Mouse (Mus musculus) retina, adult 2 months (tissue): ENCODE measurements around the gene Cntnap1.
A peak's percentile ranks its signal among the peaks of the same experiment; 100 is the strongest.

ENCODE experiments used
- DNase-seq: peaks from one replicate; pipeline ENCODE4 v3.0.0-alpha.2; 2012; ENCODE audit warnings: low read depth, low spot score

Gene Cntnap1

DNA sequence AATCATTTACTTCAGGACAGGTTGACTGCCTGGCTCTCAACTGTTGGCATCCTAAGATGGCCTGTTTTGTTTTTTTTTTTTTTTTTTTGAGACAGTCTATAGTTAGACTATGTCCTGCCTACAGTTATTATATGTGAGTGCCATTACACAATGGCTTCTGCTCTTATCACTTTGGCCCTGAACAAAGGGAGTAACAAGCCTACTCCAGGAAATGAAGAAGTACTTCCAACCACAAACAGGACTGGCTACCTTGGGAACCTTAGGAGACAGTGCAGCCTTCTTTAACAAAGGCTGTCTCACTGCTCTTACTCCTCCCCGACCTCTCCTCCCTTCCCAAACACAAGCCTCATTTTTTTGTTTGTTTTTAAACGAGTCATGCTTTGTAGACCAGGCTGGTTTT lies 50.5 kb downstream of the Cntnap1 start:
- no peak for DNase-seq

DNA sequence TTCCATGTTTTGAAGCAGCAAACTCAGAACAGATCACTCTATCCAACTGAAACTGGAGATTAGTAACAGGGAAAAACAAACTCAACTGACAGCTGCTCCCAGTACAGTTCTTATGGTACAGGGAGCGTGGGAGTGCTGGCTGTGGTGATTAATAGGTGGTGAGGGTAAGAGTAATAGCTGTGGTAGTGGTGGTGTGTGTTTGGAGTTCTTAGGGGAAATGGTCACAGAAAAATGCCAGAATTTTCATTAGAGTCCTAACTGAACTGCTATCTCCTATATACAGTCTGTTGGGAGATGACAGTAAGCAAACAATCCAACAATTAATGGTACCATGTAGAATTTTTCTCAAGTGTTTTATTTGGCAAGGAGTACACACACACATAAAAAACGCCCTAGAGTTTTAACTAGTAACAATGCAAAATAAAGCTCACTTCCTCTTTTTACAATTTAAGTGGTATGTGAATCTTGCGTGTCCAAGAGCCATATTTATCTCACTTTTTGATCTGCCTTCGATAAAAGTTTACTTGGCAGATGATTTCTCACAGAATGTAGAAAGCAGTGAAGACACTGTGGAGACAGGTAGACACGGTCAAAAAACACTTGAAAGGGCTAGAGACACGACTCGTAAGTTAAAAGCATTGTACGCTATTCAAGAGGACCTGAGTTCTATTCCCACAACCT lies 51.1 kb downstream of the Cntnap1 start:
- no peak for DNase-seq

DNA sequence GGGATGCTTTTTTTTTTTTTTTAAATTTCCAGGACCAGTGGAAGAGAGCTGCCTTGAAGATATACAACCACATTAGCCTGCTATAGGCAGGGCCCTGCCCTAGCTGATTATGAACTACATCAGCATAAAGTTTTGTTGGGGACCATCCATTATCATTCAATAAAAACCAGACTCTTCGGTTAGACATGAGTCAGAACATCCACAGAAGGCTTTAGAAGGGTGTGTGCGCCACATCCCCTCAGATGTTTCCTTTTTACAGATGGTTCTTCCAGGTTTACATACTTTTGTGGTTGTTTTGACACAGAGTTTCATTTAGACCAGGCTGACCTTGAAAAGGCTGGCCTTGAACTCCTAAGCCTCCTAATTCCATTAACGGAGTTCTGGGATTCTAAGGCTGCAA lies 54.0 kb downstream of the Cntnap1 start:
- DNase-seq, result no peak

DNA sequence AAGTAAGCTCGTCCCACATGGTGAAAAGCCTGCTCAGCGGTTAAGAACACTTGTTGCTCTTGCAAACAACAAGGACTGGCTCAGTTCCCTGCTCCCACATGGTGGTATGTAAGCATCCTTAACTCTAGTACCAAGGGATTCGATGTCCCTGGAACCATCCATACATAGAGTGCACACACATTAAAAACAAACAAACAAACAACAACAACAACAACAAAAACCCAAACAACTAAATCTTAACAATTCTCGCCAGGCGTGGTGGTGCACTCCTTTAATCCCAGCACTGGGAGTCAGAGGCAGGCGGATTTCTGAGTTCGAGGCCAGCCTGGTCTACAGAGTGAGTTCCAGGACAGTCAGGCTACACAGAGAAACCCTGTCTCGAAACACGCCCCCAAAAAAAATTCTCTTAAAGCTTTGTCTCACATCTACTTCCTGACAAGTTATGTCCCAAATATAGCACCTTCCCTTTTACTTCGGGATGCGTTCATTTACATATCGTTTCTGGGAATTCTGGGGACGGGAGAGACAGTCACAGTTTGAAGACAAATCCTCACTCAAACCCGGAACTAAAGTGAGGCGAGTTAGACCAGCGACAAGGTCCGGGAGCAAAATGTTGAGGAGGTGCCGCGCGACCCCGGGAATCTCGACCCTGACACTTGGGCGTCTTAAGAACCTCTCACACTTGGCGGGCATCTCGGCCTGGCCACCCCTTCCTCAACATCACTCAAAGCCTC lies 55.2 kb downstream of the Cntnap1 start:
- DNase-seq, result no peak

DNA sequence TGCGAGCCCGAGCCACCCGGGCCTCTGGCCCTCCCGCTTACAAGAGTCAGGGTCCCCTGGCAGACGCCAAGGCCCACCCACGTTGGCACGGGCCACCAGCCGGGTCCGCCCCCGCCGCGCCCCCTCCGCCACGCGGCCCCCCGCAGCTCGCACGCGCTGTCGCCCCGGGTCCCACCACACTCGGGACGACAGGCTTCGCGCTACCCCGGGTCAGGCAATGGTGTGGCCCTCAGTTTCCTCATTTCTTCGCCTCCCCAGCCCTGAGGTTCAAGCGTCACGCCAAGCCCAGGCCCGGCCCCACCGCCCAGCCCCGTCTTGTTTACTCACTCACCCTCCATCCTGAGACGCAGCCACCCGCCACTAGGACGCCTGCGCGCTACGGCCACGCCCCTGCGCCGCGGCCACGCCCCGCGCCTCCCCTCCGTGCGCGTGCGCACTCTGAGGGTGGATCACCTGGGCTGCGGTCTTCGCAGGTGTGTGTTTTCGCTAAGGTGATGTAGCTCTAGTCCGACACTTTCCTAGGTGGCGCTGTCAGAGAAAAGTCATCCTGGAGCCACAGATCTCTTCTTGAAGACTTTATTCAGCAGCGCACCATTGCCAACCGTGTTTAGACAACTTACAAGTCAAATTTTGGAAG lies 55.9 kb downstream of the Cntnap1 start, which contains the start of gene Ezh1:
Ezh1 (minus strand) TSS at position 399 of the 637 bp plus-strand sequence.
- peak; percentile 76 for DNase-seq

DNA sequence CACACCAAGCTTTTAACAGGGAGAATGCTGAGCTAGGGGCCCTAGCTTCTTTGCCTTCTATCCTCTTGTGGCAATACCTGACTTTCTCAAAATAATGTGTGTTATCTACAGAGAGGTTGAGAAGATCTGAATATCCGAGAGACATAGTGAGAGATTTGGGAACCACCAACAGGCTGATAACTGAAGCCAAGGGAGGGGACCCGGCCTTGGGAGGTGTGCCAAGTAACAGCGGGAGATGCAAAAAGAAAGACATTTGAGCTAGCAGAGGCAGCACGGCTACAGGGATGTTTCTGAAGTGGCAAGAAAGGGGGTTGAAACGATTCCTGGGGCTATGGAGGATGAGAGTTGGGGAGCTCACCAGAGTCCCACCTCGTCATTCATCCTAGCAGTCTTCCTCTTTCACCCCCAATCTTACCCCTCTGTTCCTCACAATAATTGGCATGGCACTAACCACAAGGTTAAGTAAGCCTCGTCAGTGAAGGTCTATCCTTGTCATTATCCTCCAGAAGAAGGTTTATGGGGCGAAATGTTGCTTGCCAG lies 59.1 kb downstream of the Cntnap1 start:
- DNase-seq, result no peak

DNA sequence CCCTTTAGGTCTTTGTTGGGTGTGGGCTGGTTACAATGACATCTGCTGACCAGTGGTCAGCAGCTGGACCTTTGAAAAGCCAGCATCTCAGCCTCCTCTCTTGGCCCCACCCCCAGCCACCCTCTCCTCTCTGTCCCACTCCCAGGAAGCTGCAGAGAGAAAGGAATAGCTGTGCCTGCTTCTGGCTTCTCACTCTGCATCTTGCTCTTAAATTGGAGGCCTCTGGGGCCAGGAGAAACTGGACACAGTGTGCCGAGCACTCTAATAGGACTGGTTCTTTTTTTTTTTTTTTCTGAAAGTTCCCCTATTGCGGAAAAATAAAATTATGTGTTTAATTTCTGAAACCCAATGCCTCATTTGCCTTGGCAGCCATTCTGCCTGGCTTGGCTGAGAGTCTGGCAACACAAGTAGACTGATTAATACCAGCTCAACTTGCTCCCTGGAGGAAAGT lies 59.8 kb downstream of the Cntnap1 start:
- DNase-seq, result no peak

DNA sequence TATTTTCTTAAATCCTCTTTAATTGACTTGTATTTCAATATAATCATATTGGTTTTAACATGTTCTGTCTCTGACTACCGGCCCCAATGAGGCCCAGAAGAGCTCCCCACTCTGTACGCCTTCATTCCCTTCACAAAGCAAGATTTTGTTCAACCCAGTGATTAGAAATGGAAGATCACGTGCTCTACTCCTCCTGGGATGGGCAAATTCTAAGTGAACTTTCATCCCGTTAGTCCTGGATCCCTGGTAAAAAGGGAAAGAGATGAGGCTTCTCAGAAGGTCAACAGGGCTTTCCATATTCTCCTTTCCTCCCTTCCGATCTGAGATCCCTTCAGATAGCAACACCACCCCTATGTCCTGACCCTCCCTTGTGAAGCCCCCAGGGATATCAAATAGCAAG lies 60.2 kb downstream of the Cntnap1 start:
- no peak for DNase-seq

DNA sequence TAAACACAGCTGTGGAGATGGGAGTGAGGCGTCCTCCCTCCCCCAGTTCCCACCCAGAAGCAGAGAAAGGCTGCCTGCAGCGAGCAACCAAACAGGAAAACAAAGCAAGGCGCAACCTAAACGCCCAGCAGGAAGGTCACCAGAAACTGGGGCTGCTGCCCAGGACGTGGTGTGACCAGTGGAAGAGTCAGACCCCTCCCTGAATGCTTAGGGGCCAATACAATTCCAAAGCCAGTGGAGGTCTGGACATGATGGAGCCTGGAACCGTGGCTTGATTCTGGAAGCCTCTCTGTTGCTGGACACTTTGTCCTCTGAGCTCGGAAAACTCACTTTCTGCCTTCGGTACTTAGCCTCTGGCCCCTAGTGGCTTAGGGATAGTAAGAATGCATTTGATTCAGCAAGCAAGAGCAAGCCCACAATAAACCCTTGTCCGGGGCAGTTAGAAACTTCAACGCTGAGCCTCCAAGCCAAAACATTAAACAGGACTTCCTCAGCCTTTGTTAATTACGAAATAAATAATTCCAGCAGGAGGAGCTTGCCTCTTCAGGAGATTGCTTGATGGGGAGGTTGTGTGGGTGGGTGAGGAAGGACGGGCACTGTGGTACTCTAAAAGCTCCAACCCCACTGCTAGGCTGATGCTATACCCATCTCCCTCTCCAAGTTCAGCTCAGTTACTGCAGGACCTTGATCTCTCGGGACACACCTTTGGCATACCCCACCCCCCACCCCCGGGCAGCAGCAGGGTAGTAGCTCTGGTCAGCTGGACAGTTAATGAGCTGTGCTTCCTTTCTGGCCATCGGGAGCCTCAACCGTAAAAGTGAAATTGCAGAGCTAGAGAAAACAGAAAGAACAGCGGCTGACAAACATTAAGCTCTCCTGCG lies 60.9 kb downstream of the Cntnap1 start:
- DNase-seq, result no peak

DNA sequence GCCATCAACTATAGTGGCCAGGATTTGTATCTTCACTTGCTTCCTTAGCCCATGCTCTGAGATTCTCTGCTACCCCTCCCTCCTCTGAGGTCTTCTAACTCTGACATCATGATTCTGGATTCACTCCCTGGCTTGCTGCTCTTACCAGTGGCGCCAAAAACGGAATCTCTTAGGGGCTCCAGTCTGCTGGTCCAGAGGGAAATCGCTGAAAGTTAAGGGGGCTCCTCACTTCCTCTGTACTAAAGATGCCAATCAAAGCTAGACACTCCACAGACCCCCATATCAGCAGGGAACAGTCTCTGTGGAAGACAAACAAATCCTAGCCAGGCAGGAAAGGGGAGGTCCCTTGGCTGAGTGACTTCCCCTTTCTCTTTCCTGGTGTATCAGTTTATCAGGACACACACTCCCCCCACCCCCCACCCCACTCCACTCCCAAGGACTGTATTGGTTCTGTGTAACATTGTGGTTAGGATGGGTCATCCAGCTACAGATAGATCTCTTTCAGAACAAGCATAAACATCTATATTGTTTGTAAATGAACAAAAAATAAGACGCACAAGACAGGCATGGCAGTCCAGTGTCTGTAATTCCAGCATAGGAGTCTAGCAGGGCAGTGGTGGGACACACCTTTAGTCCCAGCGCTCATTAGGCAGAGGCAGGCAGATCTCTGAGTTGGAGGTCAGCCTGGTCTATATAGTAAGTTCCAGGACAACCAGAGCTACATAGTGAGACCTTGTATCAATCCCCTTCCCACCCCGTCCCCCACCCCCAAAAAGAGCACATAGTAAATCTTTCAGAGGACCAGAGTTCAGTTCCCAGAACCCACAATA lies 61.9 kb downstream of the Cntnap1 start:
- no peak for DNase-seq

DNA sequence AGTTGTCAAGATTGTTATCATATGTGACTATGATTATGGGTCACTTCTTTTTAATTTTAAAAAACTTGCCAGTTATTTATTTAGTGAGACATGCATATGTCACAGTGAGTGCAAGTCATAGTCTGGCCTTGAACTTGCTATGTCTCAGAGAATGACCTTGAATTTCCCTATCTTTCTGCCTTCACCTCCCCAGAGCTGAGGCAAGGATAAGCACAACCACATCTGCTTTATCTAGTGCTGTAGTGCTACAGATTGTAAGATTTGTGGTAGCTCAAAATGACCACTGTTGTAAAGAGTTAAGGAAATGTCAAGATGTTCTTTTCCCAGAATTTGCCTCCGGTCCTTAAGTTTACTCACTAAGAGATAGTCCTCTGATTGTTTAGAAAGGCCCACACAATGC lies 62.9 kb downstream of the Cntnap1 start:
- DNase-seq, result no peak

DNA sequence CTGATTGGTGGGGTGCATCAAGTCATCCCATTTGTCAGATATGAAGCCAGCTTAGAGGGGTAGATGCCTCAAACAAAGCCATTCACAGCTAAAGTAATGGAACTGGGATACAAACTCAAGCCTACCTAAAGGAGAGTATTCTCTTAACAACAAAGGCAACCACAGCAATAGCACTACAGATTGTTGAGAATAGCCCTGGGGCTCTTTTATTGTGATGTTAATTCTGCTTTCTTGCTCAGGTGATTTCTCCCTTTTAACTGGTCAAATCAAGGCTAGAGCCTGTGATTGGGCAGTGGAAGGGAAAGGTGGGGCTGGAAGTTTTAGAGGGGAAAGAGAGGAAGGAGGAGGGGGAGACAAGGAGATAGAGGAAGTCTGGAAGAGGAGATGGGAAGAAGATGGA lies 63.8 kb downstream of the Cntnap1 start:
- DNase-seq, result no peak

DNA sequence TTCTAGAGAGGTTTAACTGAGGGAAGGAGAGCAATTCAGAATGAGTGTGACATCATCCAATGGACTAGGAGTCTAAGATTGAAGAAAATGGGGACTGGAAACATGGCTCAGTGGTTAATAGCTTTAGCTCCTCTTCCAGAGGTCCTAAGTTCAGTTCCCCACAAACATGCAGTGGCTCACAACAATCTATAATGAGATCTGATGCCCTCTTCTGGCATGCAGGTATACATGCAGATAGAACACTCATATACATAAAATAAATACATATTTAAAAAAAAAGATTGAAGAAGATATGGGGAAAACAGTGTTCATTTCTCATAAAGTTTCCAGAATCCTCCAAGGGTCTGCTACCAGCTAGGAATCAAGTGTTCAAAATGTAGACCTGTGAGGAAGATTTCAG lies 65.1 kb downstream of the Cntnap1 start:
- no peak for DNase-seq

DNA sequence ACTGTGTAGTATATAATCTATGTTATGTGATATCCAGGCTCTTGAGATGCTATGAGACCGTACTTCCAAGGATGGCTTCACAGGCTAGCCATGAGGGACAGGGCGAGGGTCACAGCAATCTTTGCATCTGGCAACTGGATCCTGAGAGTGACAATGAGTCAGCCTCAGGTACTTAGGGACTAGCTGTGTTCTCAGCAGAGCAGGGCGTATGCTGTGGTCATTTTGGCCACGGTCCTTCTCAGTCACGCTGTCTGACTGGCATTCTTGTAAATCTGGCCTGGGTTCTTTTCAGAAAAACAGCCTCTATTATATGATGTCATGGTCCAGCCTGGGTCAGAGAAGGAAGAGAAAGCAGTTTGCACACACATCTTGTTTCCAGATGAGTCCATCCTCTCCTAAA lies 66.5 kb downstream of the Cntnap1 start:
- no peak for DNase-seq

DNA sequence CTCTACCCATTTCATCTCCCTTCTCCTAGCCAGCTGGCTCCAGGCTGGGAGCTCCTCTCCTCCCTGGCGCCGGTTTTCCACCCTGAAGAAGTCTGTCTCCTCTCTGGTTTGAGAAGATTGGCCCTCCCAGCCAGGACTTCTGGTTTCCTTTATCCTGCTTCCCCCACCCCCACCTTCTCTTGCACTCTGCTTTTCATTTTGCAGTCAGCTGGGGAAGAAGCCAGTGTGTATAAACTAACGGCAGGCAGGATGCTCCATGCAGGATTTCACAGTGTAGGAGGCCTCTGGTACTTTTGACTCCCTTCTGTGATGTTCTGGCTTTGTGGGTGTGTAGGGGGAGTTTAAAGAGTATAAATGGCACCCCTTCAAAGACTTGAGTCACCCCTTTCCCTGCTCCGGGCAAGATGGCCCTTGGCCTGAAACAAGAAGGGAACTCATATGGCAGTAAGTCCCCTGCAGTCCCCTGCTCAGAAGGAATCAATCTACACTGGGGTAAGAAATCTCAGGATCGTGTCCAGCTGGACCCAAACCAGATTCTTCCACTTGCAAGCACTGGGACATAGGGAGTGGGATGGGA lies 67.8 kb downstream of the Cntnap1 start:
- DNase-seq, result no peak
